Mouse (Mus musculus): ENCODE data around the gene Aprt.
A peak's percentile ranks its signal among the peaks of the same experiment; 100 is the strongest.

GRCm38 (mm10) chr8:122547815-122548214 is 28.9 kb downstream of the Aprt start:
- TF ChIP-seq POLR2A (IDR thresholded peaks at IDR 0.05; ENCODE audit: low read depth, low read length) (peak; percentile 31; the same call in 1 of the 2 replicates), CTCF (IDR thresholded peaks at IDR 0.05; ENCODE audit: extremely low read depth, insufficient read depth, insufficient read length, insufficient replicate concordance) (no peak)
